Mouse (Mus musculus): Measurements from ENCODE around the gene Epb41l4b. TPM values are rescaled to one million over a fixed set of nuclear protein-coding genes. Genes with fewer than 3 reads are reported as not detected.
A peak's percentile ranks its signal among the peaks of the same experiment; 100 is the strongest.

Gene Epb41l4b
- polyA plus RNA-seq, 1 experiment from 2014 or later, result 8.4 TPM

GRCm38 (mm10) chr4:57166922-57167870 is 24.0 kb upstream of the Epb41l4b start:
- Histone ChIP-seq H3K9ac (replicated peaks) (no peak overlapping the region), H3K4me3 (ENCODE audit: low read depth, low read length) (no peak overlapping the region), H3K4me2 (ENCODE audit: low read depth, low read length) (no peak overlapping the region), H3K9me3 (ENCODE audit: low read length) (no peaks in the 10 kb centered on the region), H3K4me1 (ENCODE audit: insufficient read depth) (no peaks in the 10 kb centered on the region), H3K27me3 (ENCODE audit: insufficient read depth, low read length) (no peaks in the 10 kb centered on the region), H3K27ac (ENCODE audit: low read depth) (no peak overlapping the region), H3K36me3 (replicated peaks; ENCODE audit: insufficient read depth, low read length) (no peaks in the 10 kb centered on the region)
- WGBS (ENCODE audit: insufficient replicate concordance), result 48% methylated on average over 12 of the region's 12 CpGs
- no peak for TF ChIP-seq EP300 (IDR thresholded peaks at IDR 0.05; ENCODE audit: low read depth)
- peak; percentile 43 for TF ChIP-seq CTCF (IDR thresholded peaks at IDR 0.05; ENCODE audit: low read depth)
- DNase-seq (no peak), ATAC-seq (no peak)

- no peak for ATAC-seq
- TF ChIP-seq EP300 (IDR thresholded peaks at IDR 0.05; ENCODE audit: low read depth), result no peak
- no peak for TF ChIP-seq CTCF (IDR thresholded peaks at IDR 0.05; ENCODE audit: low read depth)
- H3K9me3 ChIP-seq (ENCODE audit: low read length), result no peaks in the 10 kb centered on the region
- no peak overlapping the region for H3K4me2 ChIP-seq (ENCODE audit: low read depth, low read length)
- DNase-seq, result no peak
- no peak overlapping the region for H3K9ac ChIP-seq (replicated peaks)
- H3K4me3 ChIP-seq (ENCODE audit: low read depth, low read length), result no peak overlapping the region
- no peaks in the 10 kb centered on the region for H3K4me1 ChIP-seq (ENCODE audit: insufficient read depth)
- WGBS (ENCODE audit: insufficient replicate concordance), result 58% methylated on average over 3 of the region's 3 CpGs
- no peaks in the 10 kb centered on the region for H3K27me3 ChIP-seq (ENCODE audit: insufficient read depth, low read length)
- H3K27ac ChIP-seq (ENCODE audit: low read depth), result no peak overlapping the region
- H3K36me3 ChIP-seq (replicated peaks; ENCODE audit: insufficient read depth, low read length), result no peaks in the 10 kb centered on the region
Measured at GRCm38 (mm10) chr4:57165654-57166053, 22.4 kb upstream of the Epb41l4b start.

GRCm38 (mm10) chr4:57164578-57165210 is 21.5 kb upstream of the Epb41l4b start:
- no peak for DNase-seq
- ATAC-seq, result no peak
- no peak overlapping the region for H3K27ac ChIP-seq (ENCODE audit: low read depth)

GRCm38 (mm10) chr4:57162789-57163722 is 19.8 kb upstream of the Epb41l4b start:
- Histone ChIP-seq H3K36me3 (replicated peaks; ENCODE audit: insufficient read depth, low read length) (no peaks in the 10 kb centered on the region), H3K9ac (replicated peaks) (no peak overlapping the region), H3K4me1 (ENCODE audit: insufficient read depth) (no peaks in the 10 kb centered on the region), H3K27ac (ENCODE audit: low read depth) (no peak overlapping the region), H3K9me3 (ENCODE audit: low read length) (no peaks in the 10 kb centered on the region), H3K4me2 (ENCODE audit: low read depth, low read length) (no peak overlapping the region), H3K27me3 (ENCODE audit: insufficient read depth, low read length) (no peaks in the 10 kb centered on the region), H3K4me3 (ENCODE audit: low read depth, low read length) (no peak overlapping the region)
- WGBS (ENCODE audit: insufficient replicate concordance), result 49% methylated on average over 10 of the region's 10 CpGs
- ATAC-seq (no peak), DNase-seq (no peak)
- no peak for TF ChIP-seq CTCF (IDR thresholded peaks at IDR 0.05; ENCODE audit: low read depth)
- TF ChIP-seq EP300 (IDR thresholded peaks at IDR 0.05; ENCODE audit: low read depth), result no peak

More at GRCm38 (mm10) chr4:57164578-57165210, 21.5 kb upstream of the Epb41l4b start:
- Histone ChIP-seq H3K36me3 (replicated peaks; ENCODE audit: insufficient read depth, low read length) (no peaks in the 10 kb centered on the region), H3K9ac (replicated peaks) (no peak overlapping the region), H3K27me3 (ENCODE audit: insufficient read depth, low read length) (no peaks in the 10 kb centered on the region), H3K4me2 (ENCODE audit: low read depth, low read length) (no peak overlapping the region), H3K9me3 (ENCODE audit: low read length) (no peaks in the 10 kb centered on the region), H3K4me1 (ENCODE audit: insufficient read depth) (no peaks in the 10 kb centered on the region), H3K4me3 (ENCODE audit: low read depth, low read length) (no peak overlapping the region)
- WGBS (ENCODE audit: insufficient replicate concordance), result 81% methylated on average over 9 of the region's 9 CpGs
- no peak for TF ChIP-seq CTCF (IDR thresholded peaks at IDR 0.05; ENCODE audit: low read depth)
- TF ChIP-seq EP300 (IDR thresholded peaks at IDR 0.05; ENCODE audit: low read depth), result no peak

GRCm38 (mm10) chr4:57160571-57160970 is 17.3 kb upstream of the Epb41l4b start:
- Histone ChIP-seq H3K4me1 (ENCODE audit: insufficient read depth) (no peaks in the 10 kb centered on the region), H3K4me2 (ENCODE audit: low read depth, low read length) (no peak overlapping the region), H3K27me3 (ENCODE audit: insufficient read depth, low read length) (no peaks in the 10 kb centered on the region), H3K9me3 (ENCODE audit: low read length) (no peaks in the 10 kb centered on the region), H3K36me3 (replicated peaks; ENCODE audit: insufficient read depth, low read length) (no peaks in the 10 kb centered on the region), H3K27ac (ENCODE audit: low read depth) (no peak overlapping the region), H3K9ac (replicated peaks) (no peak overlapping the region), H3K4me3 (ENCODE audit: low read depth, low read length) (no peak overlapping the region)
- WGBS (ENCODE audit: insufficient replicate concordance), result 70% methylated on average over 7 of the region's 7 CpGs
- DNase-seq (no peak), ATAC-seq (no peak)
- TF ChIP-seq EP300 (IDR thresholded peaks at IDR 0.05; ENCODE audit: low read depth) (no peak), CTCF (IDR thresholded peaks at IDR 0.05; ENCODE audit: low read depth) (no peak)
